Mouse (Mus musculus): ENCODE data around the gene Car14.

GRCm38 (mm10) chr3:95861216-95861615, 43.3 kb downstream of the Car14 start:
- TF ChIP-seq USF2 (IDR thresholded peaks at IDR 0.05; ENCODE audit: borderline replicate concordance in 1 of 2, insufficient read depth in 1 of 2, low read depth in 1 of 2, low read length in 2 of 2), result no peak
- no peak for TF ChIP-seq POLR2A (IDR thresholded peaks at IDR 0.05; ENCODE audit: control insufficient read depth in 1 of 2, insufficient read depth in 1 of 2, low read depth in 1 of 2, low read length in 2 of 2, poor library complexity in 1 of 2)

Data from MEL (cell line).